Mouse (Mus musculus) ES-E14 (cell line): ENCODE results near the gene Myo6.

ENCODE experiments used
- CHD2 ChIP-seq: IDR thresholded peaks from 2 replicates; pipeline ENCODE4 v1.6.1; 2014; ENCODE audit warnings: mild to moderate bottlenecking, low read depth, low read length, inconsistent platforms
- HCFC1 ChIP-seq: IDR thresholded peaks from 2 replicates; pipeline ENCODE4 v1.6.1; 2012; ENCODE audit warnings: low read length, inconsistent platforms, borderline replicate concordance; ENCODE audit not compliant: insufficient read depth
- ZC3H11A ChIP-seq: IDR thresholded peaks from 2 replicates; pipeline ENCODE4 v1.6.1; 2012; ENCODE audit warnings: low read depth, mild to moderate bottlenecking, inconsistent platforms, low read length, borderline replicate concordance
- ZNF384 ChIP-seq: IDR thresholded peaks from 2 replicates; pipeline ENCODE4 v1.6.1; 2012; ENCODE audit warnings: low read depth, low read length, inconsistent platforms

DNA sequence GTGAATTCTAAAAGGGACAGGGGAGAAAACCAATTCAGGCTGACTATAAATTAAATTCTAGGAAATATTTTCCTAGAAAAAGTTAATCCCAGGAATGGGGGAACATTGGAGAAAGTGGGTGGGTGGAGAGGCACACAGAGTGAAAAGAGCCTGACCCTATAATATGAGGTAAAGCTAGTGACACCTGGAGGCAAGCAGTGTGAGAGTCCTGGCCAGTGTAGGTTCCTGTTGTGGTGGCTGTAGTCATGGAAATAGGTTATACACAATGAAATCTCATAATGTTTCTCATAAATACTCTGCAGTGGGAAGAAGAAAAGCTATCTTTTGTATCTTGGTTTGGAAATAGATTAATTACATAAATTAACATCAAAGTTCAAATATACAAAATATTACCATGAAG is 195.2 kb downstream of the Myo6 start:
- TF ChIP-seq ZNF384 (no peak), ZC3H11A (no peak), CHD2 (no peak), HCFC1 (no peak)
